Mouse (Mus musculus) adrenal gland, postnatal 14 days (tissue): ENCODE measurements at regions not wholly inside any gene's neighbourhood (a gene's known extent, or its start where the extent isn't known, plus 50 kb on each side); places are given as distances from the start of the nearest gene placed in this dataset.
"Not testable (repeated sequence)": the region's sequence is repeated elsewhere in the genome, so short reads cannot be mapped to it uniquely, and the experiment has no call there.

Experiments used
- DNase-seq: peaks from one replicate; pipeline ENCODE4 v3.0.0; 2021; ENCODE audit warnings: mixed read lengths

DNA sequence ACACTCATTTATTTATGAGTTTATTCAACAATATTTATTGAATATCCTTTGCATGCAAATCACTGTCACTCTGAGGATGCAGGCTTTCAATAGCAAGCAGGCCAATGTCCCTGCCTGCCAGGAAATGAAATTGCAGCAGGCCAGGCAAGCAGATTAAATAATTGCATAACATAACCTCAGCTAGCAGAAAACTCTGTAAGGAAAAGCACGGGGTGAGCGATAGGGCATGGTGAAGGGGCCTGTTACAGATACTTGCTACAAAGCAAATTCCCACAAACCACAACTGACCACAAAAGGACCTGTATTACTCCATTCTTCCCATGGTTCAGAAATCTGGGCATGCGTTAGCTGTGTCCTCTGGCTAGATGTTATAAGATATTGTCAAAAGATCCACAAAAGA lies 509.8 kb downstream of the Bnc2 start:
- DNase-seq, result no peak

DNA sequence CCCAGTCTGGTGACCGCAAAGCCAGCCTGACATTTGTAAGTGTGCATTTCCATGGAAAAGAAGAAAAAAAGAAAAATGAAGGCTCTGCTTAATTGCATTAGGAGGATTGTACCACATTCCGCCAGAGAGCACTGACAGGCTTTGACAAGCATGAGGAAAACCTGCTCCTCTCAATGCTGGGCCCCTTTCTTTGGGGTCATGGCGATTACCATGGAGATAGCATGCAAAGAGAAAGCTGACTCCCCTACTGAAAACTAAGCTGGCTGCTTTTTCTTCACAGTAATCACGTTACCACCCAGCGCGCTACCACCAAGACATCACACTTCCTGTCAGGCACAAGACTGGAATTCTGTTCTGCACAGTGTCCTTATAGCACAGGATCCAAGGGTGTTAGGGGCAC lies 502.2 kb downstream of the Bnc2 start:
- no peak for DNase-seq

DNA sequence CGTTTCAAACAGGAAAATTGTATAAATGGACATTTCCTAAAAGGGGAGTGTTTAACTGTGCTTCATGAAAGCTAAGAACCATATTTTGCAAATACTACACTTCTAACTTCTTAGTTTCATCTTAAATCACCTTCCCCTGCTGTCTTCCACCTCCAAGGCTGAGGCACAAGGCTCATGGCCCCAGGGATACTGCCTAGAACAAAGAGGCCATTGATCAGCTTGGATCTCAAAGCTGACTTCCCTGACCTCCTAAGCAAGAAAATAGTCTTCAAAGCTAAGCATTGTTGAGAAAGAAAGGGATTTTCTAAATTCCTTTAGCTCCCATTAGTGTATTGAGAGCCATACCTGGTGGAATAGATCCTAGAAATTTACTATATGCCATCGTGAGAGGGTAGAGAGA lies 501.6 kb downstream of the Bnc2 start:
- DNase-seq, result no peak

DNA sequence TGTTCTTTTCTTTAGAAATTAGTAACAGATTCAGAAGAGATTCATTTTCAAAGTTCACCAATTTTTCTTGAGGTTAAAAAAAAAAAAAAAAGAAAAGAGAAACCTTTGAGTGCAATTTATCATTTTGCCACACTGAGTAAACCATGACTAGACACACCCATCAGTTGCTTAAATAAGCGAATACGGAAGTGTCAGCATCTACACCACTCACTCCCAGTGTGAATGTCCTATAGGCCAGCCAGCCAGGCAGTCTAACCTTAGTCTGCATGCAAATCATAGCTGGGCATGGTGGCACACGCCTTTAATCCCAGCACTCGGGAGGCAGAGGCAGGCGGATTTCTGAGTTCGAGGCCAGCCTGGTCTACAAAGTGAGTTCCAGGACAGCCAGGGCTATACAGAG lies 498.6 kb downstream of the Bnc2 start:
- DNase-seq, result not testable (repeated sequence)

DNA sequence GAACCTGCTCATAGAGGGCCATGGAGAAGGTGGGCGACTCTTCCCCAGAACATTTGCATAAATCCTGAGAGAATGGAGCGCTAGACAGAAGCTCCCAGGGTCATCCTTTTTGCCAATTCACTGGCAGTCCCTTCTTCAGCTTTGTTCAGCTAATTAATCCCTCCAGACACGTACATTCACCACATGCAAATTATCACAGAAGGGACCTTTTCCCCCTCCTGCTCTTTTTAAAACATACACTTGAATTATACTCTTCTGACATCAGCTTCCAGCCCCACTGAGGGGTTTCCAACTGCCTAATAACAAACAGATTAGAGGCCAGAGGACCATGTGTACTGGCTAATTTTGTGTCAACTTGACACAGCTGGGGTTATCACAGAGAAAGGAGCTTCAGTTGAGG lies 497.2 kb downstream of the Bnc2 start:
- DNase-seq, result no peak

DNA sequence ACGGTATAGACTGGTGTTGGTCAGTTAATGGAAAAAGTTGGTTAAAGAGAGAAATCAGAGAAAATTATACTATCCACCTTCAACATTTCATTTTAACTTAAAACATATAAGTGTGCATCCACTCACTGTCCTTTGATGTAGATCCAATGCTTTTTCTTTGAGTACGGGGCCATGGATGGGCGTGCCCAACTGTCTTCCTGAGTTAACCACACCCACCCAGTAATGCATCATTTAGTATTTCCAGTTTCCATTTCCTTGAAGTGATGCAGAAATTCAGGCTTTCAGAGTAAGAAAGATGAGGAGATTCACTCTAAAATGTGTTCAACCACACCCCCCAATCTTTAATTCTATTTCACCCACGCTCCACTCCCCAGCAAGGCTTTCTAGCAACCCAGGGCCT lies 490.6 kb downstream of the Bnc2 start:
- no peak for DNase-seq

DNA sequence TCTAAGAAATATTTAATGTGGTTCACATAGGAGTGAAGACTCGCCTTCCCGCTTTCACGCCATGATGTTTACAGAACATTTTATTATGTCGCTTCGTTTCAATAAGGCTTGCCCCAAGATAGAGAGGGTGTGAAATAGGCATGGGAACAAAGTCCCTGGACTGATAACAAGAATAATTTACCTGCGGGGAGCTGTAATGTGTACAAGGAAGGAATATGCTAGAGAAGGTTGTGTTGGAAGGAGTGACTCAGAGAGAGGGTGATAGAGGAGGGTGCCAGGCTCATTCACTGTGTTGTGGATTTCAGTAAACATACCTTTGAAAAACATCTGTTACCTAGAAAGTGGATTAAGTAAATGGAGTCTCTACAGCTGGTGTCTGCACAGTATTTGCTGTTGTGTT lies 490.2 kb downstream of the Bnc2 start:
- no peak for DNase-seq

DNA sequence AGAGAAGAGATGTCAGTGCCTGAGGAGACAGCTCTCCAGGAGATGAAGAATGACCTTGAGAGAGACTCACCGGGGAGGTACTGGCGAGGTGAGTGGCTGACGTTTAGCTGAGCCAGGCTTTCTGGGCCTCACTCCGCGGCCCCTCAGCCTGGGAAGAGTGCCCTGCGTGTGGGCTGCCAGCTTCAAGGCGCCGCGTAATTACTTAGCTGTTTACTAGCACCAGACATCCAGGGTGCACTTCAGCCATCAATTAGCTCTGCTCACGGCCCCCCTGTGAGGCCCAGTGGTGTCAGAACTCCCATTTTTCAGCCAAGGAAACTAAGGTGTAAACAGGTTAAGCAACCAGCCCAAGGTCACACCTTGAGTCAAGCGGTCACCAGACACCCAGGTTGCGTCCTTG lies 485.8 kb downstream of the Bnc2 start:
- DNase-seq, result no peak

DNA sequence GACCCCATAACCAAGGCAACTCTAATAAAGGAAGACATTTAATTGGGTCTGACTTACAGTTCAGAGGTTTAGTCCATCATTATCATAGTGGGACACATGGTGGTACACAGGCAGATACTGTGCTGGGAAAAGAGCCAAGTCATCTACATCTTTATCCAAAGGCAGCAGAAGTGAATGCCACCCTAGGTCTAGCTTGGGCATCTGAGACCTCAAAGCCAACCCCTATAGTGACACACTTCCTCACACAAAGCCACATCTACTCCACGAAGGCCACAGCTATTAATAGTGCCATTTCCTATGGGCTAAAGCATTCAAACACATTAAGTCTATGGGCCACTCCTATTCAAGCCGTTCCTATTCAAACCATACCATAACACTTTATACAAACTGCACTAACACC lies 483.8 kb downstream of the Bnc2 start:
- no peak for DNase-seq

DNA sequence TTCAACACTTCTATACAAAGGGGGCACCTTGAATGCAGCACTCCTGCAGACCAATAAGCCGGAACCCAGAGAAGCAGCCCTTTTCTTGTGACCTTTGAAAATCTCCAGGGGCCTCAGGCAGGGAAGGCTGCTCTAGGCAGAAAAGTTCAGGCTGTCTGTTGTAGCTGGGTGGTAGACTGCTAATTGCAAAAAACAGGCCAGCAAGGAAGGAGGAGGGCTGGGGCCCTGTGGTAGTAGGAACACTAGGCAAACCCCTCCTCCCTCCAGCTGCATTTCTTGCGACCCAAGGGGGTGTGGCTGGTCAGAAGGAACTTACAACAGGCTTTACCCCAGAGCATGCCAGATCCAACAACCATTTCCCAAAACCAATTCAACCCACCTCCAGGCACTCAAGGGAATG lies 482.8 kb downstream of the Bnc2 start:
- no peak for DNase-seq

DNA sequence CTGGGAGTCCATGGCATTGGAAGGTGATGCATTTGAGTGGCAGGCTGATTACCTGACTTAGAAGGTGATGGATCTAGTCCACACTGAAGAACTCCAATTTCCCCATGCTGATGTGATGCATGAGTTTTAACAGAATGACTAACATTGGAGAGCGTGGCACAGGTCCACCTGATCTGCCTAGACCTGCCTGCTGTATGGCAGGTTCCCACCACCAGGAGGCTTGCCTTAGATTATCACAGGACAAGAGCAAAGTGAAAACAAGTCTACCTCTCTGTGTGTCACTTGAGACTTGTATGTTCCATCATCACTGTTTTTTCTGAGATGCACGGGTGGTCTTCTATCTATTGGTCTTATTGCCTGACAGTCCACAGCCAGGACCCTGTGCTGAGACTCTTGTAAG lies 478.3 kb downstream of the Bnc2 start:
- no peak for DNase-seq

DNA sequence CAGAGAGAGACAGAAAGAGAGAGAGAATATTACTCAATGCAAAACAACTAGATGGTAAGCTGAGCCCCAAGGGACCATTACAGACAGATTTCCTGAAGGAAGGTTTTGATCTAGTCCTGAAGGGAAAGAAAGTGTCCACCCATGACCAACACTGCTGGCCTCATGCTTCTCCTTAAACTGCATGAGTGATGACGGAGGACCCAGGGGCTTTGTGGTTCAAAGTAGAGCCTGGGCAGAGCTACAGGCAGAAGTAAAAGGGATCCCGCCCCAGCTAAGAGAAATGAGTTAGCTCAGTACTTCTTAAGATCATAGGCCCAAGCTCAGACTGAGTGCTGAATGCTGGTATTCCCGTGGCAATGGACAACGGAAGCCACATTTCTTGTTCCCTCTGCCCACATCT lies 476.9 kb downstream of the Bnc2 start:
- no peak for DNase-seq

DNA sequence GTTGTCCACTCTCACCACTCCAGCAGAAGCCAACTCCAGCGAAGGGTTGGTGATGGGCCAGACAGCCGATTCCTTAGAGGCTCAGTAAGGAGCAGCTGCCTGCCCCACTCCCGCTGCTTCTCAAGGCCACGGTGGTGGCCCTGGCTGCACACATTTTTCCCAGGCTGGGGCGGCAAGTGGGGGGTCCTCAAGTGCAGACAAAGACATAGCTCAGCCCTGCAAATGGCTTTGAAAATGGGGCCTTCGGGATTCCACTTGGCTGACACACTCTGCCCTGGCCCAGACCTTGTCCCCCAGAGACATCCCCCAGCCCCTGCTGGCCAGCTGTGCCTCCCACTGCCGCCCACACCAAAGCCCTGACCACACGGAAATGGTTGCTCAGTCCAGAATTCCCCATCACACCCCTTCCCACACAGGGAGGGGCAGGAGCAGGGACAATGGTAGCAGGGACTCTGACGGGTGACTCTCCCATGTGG lies 475.9 kb downstream of the Bnc2 start:
- DNase-seq, result no peak

DNA sequence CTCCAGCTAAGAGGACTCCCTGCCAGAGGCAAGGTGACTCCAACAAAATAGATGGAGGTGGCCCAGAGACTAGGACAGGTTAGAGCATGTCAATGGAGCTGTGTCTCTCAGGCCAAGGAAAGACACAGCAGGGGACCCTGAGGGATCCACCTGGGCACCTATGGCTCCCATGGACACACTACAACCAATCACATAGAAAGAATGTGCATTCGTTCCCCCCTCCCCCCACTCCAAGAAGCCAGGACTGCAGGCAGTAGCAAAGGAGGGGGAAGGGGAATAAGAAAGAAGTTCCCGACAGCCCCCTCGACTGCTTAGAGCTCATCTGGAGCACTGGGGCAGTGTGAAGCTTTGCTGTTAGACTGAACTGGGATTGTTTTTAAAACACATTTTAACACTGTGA lies 474.1 kb downstream of the Bnc2 start:
- no peak for DNase-seq

DNA sequence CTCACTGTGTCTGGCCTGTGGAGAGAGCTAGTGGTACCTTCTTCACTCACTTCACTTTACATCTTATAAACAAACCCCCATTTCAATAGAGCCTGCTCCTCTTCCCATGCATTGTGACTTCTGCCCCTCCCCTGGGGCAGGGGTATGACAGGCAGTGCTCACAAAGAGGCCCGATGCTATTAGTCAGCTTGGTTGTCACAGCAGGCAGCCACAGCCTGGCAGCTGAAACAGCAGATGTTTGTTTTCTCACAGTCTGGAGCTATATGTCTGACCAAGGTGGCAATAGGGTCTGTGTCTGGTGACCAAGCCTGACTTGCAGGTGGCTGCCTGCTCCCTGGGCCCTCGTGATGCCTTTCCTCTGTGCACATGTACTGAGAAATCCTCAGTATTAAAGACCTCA lies 472.8 kb downstream of the Bnc2 start:
- no peak for DNase-seq

DNA sequence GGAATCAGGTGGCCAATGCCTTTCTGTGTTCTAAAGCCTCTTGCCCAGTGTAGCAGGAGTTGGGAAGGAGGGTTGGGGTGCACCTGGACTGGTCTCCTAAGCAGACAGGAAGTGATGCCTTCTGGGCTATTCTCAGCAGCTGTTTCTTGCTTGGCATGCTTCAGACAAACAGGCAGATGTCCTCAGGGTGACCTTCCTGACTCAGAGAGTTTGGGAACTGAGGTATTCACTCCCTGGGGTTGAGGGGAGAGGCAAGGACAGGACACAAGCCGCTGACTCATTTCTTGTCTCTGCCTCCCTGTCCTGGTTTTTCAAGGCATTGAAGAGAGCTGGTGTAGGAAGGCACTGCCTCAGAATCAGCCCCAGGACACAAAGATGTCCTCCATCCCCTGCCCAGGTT lies 471.4 kb downstream of the Bnc2 start:
- DNase-seq, result peak; percentile 34

DNA sequence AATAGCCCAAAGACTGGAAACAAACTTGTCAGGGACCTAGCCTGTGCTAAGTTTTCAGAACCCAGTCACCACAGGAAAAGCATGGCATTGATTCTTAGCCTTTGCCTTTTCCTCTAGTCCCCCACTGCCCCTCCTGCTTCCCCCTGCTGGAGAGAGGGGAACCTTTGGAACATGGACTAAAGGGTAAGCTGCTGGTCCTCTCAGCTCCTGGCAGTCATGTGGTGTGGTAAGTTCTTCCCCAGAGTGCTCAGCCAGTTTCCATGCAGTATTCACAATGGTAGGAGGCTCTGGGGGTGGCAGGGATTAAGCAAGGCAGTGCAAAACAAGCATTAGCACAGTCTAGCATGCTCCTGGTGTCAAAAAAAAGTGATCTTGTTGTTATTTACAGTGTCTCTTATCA lies 470.3 kb downstream of the Bnc2 start:
- no peak for DNase-seq

DNA sequence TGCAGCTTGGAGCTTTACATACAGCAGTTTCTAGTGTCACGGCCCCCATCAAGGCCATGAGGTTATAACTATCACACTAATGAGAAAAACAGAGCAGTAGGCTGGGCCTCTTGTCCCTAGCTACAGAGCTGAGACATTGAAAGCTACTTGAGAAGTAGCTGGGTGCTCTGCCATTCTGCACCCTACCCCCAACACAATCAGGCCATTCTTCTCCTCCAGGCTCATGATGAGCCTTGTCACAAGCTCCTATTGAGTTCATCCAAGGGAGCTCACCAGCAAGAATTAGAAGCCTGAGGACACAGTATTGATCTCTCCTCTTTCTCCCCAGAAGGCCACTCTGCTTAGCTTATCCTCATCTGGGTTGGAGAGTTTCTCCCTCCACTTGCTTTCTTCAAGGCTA lies 466.9 kb downstream of the Bnc2 start:
- DNase-seq, result no peak

DNA sequence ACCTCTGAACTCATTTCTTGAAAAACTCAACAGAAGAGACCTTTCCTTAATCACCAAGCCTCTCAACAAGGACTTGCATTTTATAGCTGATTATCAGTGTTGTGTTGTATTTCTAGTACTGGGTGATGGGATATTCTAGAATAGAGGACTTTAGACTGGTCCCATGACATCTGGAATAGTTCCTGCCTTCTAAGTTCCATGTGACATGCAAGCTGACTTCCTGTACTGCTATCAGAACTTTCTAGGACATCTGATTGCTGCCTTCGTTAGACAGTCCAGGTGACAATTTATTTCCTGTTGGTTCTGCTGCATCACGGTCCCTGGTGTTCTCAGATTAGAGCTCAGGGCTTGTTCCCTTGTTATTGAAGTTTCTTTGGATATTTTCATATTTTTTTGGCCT lies 465.5 kb downstream of the Bnc2 start:
- no peak for DNase-seq

DNA sequence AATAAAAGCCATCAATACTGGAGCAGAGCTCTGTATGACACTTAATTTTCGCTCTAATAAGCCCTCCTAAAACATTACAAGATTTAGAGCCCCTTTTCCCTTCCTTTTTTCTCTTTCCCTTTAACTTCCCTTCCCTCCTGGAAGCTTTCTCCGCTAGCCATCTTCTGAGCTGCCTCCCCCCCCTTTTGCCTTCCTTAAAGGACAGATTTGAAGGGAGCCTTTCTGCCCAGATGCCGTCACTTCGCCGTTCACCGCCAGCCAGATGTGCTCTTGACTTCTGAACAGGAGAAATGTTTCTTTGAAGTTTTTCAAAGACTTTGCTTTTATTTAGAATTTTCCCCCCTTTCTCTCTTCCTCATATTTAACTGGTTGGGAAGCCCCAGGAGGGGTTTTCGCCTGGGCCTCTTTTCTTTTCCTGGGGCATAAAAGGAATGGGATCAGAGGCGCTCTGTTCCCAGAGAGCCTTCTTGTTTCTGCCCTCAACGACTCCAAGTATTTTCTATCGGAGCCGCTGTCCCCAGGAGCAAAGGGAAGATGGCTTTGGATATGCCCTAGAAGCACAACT lies 463.7 kb downstream of the Bnc2 start:
- DNase-seq, result no peak

DNA sequence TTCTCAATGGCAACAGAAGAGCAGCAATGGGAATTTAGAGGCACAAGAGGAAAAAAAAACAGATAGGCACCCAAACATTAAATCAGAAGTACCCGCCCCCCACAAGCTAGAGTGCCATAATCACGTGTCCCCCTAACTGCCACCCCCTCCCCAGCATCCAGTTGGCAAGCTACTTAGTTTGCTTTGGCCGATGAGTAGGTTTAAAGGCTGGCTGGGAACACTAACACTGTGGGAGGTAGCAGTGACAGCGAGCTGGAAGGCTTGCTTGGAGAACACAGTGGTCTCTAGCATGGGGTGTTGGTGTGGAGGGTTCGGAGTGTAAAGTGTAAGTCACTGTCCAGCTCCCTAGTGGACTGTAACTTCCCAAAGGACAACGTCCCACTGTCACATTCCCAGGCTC lies 463.1 kb downstream of the Bnc2 start:
- no peak for DNase-seq

DNA sequence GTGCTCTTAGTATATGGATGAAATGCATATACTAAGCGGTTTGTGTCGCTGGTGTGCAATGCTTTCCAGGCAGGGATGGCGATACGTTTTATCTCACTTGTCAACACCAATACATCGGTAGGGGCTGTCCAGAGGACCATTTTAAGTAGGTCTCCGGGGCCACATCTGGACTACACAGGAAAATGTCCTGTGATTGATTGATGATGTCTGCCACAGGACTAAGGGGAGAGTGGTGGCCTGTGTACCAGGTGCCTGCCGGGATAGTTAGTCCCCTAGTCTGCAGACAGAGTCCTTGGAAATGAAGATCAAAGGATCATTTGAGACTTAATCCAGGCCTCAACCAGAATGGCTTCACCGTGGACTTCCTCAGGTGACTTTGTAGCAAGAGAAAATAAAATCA lies 460.6 kb downstream of the Bnc2 start:
- no peak for DNase-seq

DNA sequence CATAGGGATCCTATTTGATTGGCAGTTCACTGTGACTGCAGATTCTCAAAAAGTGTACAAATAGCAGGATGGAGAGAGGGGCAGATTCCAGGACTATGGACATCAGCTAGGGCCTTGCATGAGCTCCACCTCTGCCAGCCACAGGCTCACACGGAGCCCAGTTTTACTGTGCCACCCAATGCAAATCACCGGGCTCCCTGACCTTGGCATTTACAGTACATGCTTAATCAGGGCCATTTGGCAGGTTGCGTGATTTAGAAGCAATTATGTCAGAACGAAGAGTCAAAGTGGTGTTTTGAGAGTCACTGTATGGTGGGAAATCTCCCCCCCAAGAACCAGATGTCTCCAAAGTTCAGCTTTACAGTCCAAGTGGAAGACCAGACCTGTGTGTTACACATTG lies 456.1 kb downstream of the Bnc2 start:
- DNase-seq, result peak; percentile 72

DNA sequence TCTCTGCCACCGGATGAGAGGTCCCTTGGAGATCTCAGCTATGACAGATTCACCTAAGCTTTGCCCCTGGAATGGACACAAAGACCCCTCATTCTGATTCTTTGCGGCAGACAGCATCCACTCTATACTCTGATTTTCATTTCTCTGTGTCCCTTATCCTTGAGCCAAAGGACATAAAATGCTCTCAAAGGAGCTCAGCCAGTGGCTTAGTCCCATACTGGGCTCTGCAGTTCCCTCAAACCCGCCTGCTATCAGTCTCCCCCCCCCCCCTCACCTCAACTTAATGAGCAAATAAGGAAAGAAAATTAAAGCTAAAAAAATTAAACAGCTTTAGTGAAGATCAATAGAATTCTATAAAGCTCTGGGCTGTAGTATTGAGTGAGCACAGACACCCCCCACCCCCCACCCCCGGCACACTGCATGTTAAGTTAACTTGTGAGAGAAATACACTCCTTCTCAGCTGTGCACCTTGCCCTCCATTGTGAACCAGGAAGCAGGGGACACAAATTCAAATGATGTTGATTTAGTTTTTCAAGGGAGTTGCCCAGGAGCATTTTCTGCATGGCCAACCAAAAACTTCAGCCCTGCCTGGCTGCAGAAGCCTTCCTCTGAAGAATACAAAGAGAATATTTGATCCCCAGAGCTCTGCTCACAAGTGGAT lies 452.9 kb downstream of the Bnc2 start:
- no peak for DNase-seq

DNA sequence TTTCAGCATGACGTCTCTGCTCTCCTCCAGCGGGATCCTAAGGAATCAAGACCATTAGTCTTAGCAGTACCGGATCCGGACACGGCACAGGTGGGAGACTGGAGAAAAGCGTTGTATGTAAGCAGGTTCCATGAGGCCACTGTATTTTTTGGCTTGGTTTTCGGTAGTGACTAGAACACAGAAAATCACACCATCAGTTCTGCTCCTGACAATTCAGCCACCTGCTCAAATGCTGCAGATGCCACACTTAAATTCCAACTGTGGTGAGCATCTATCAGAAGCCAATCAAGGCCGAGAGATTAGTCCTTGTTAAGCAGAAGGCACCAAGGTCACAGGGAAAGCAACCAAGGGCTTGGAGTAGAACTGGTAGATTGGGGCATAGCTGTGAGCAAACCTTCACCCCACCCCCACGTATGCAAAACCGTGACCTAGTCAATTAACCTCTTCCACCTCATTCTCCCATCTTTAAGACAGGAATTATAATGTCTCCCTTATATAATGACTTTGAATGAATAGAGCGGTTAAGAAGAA lies 452.2 kb downstream of the Bnc2 start:
- DNase-seq, result no peak
